Mouse (Mus musculus): Measurements from ENCODE around the gene 1110051M20Rik.

- TF ChIP-seq POLR2A (IDR thresholded peaks at IDR 0.05; ENCODE audit: insufficient read depth, low read length) = no peak
- no peak for TF ChIP-seq CTCF (IDR thresholded peaks at IDR 0.05; ENCODE audit: low read depth, low read length)
Measured at GRCm38 (mm10) chr2:91430600-91430919, 13.9 kb downstream of the 1110051M20Rik start.
